Mouse (Mus musculus) Muller cell, postnatal 12 days (primary cell): ENCODE measurements around the gene Hap1.

Source experiments
- DNase-seq: peaks from one replicate; pipeline ENCODE4 v3.0.0-alpha.2; 2015; ENCODE audit errors: inconsistent ontology term

Gene Hap1

DNA sequence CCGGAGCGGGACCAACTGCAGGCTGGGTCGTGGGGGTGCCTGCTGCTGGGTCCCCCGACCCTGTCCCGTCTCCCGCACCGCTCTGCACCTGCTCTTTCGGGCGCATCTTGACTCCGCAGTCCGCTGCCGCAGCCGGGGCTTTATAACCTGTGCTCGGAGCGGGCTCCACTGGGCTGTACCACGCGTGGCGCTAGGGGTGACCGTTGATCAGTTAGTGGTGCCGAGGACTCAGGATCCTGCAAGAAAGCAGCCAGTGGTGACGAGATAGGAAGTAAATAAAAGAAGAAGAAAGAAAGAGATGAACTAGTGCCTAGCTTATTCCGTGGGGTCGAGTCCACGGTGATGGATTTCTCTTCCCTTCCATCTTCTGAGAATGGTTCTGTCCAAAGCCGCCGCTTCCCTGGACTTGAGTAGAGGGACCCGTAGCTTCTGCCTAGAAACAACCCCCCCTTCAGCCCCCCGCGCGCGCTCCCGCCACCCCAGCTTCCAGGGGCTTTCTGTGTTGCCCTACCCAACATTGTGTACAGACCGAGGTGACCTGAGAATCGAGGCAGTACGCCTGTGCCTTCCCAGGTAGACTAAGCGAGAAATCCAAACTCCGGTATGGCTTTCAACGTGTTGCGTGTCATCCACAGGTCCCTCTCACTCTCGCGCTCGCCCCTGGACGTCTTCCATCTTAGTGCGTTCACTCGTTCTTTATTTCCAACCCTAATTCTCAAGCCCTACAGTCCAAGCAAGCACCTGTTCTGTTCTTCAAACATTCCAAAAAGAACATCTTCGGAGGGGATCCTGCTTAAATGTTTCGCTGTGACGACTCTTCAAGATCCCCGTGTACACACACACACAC, at the start of gene Hap1:
Gene Hap1, minus strand, starts transcription at position 157 of the 847 bp plus-strand sequence.
- DNase-seq = peak; percentile 86

GRCm38 (mm10) chr11:100404456-100405074, 48.6 kb upstream of the Hap1 start:
- DNase-seq = no peak

DNA sequence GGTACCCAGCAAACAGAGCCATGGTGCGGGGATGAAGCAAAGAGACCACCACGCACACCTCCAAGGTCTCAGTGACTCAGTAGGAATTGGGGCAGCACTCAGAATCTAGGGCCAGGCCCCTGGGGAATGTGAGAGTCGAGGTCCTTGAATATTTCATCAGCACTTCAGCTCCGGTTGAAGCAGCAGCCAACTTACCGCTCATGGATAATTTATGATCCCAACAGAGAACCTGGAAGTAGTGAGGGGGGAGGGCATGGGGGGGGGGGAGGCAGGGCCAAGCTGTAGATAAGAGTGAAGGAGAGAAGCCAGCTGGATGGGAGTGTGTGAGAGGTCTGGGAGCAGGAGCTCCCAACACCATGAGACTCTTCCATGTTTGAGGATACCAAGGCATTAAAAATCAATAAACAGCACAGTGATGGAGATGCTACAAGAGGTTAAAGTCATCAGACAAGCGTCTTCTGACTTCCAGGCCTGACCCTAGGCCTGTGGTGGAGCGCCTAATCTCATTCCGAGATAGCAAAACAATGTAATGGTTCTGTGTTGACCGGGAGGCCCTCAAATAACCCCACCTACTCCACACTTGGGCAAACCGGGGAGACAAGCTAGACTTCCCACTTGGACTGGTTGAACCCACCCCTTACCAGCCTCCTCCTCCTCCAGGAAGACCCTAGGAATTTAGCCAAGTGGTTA, 47.7 kb upstream of the Hap1 start:
- no peak for DNase-seq

- DNase-seq = no peak
Observed at GRCm38 (mm10) chr11:100402682-100403081, 46.8 kb upstream of the Hap1 start.

DNA sequence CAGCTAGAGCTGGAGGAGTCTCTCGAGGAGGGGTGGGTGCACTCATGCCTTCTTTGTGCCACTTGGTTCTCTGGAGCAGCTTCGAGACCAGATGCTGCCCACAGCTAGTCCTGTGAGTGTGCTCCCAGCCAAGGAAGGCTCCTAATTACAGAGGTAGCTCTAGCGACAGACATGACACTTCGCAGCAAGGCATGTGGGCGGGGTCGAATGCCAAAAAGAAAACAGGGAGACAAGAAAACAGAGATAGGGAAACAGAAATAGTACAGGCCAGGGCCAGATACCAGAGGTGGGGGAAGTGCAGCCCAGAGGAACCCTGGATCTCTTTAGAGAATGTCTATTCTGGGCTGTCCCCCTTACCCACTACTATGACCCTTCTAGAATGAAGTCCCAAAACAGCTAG, 46.3 kb upstream of the Hap1 start:
- no peak for DNase-seq

DNA sequence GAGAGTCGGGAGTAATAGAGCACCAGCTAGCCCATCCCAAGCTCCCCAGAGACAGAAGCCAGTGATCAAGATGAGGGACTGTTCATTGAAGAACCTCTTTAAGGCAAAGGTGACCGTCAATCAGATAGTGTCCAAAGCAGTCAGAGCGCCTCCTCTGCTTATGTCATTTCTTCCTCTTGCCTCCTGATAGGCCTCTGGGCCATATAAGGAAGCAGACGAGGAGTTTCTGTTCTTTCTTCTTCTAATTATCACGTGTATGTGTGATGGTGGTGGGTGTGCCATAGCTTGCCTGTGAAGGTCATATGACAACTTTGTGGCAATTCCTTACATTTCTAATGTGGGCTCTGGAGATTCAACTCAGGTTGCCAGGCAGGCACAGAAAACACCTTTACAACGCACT, 44.9 kb upstream of the Hap1 start:
- no peak for DNase-seq

DNA sequence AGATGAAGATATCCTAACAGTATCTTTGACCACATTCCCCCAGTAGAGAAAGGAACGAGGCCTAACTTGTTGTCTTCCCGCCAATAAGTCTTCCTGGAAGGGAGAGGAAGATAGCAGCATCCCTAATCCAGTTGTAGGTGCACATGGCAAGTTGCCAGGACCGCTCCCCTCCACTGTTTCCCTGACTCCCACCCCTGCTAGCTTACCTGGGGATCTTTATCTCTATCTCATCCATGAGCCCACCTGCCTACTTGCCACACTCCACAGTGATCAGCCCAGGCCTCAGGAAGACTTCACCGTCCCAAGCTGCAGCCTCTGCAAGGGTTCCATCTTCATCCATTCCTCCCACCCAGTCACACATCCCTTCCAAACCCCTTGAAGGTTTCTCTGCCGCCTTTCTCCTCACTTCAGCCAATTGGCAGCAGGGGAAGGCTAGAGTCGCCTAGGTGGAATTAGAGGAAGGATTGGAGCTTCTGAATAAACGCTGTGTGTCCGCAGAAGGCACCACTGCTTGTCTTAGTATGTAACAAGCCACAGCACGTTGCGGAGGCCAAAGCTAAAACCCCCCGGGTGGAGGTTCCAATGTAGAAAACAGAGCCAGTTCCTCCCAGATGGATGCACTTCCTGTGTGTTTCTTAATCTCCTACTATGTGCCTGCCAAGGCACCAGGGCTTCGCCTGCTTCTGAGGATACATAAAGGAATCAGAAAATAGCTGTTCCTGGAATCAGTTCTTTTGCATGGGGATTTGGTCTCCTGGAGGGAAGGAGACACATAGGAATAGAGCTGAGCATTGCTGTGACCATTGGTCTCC, 44.0 kb upstream of the Hap1 start:
- no peak for DNase-seq

- DNase-seq = no peak
Observed at GRCm38 (mm10) chr11:100399320-100399719, 43.4 kb upstream of the Hap1 start.

DNA sequence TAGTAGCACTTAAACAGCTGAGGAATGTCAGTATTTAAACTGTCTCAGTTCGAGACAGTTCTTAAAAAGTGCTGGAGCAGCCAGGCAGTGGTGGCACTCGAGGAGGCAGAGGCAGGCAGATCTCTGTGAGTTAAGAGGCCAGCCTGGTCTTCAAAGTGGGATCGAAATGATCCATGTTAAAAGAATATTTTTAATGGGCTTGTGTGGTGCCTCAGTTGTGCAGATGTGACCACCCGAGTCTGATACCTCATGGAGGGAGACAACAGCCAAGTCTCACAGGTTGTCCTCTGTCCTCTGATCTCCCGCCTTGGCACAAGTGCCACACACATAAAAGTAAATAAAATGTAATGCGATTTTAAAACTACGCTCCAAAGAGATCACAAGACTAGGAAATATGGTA, 42.6 kb upstream of the Hap1 start:
- DNase-seq = no peak

DNA sequence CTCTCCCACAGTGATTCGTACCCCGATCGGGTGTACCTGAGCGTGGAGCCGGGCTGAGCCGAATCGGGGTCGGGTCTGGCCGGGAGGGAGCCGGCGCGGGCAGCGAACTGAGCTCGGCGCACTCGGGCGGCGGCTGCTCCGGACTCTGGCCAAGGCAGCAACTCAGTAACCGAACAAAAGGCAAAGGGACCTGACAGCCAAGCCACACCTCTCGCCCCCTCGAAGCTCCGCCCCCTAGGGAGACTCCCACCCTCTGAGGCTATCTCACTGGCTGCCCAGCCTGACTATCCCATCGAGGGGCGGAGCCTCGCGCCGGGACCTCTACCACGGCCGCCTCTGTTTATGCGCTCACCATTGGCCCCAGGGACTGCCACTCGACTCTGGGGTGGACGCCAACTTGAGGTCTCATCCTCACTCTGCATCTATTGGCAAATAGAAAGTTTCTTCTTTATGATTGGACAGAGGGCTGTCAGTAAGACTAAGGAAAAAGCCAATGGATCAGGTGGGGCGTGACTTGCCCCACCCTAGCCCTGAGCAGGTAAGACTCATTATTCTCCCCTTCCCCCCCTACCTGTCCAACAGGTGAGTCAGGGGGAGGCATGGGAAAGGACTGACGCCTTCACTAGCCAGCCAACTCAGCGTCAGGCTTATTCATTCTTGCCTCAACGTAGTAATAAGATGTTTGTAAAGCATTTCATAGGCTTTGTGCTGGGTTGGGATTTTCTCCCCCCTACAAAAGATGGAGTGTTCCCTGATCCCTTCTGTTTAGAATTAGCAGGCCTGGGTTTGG, 41.9 kb upstream of the Hap1 start, which contains the start of gene Jup:
Gene Jup, minus strand, starts transcription at position 164 of the 790 bp plus-strand sequence.
- DNase-seq = peak; percentile 100

GRCm38 (mm10) chr11:100396886-100397599, 41.1 kb upstream of the Hap1 start:
- DNase-seq = no peak

- peak; percentile 72 for DNase-seq
Observed at GRCm38 (mm10) chr11:100395861-100396631, 40.1 kb upstream of the Hap1 start.

DNA sequence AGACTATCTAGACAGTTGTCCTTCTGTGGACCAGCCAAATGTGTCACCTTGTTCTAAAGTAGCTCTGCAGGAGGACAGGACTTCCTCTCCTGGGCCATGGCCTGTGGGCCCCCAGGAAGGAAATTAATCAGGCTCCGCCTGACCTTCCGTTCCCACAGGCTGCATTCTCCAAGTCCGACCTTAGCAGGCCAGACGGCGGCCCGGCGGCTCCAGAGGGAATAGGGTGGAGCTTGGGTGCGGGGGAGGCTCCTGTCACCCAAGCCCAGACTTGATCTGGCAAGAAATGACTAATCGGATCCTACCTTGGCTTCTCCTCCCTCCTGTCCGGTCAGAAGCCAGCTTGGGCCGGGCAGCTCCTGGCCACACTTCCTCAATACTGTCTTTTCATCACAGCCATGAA, 39.3 kb upstream of the Hap1 start:
- peak; percentile 72 for DNase-seq

- DNase-seq = no peak
Observed at GRCm38 (mm10) chr11:100394353-100395074, 38.6 kb upstream of the Hap1 start.

DNA sequence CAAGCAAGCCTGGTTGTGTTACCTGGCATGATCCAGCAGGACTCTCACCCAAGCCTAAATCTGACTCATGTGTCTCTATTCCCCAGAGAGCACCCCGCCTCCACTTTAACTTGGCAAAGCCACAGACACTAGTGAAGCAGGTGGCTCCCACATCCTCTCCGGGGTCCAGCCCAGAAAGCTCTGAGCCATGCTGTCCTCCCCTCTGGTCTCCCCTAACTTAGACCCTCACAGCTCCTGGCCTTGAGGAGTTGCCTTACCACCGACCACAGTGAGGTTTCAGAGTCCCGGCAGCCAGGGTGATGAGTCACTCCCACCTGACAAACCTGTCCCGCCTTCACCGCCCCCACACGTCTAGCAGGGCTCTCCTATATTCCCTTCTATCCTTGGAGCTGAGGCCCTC, 37.8 kb upstream of the Hap1 start:
- DNase-seq = no peak

DNA sequence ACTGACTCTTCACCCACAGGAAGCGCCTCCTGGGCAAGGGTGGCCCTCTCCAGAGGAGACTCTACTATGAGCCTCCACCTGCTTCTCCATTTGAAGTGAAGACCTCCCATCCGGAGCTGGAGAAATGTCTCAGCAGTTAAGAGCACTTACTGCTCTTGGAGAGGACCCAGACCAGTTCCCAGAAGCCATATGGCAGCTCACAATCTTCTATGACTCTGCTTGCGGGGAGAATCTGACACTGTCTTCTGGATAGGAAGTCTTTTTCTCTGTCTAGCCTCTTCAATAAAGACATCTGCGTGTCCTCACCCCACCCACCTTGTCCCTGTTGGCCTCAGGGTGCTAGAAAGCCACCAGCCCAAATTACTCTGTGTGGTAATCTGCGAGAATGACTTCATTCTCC, 37.0 kb upstream of the Hap1 start:
- no peak for DNase-seq

DNA sequence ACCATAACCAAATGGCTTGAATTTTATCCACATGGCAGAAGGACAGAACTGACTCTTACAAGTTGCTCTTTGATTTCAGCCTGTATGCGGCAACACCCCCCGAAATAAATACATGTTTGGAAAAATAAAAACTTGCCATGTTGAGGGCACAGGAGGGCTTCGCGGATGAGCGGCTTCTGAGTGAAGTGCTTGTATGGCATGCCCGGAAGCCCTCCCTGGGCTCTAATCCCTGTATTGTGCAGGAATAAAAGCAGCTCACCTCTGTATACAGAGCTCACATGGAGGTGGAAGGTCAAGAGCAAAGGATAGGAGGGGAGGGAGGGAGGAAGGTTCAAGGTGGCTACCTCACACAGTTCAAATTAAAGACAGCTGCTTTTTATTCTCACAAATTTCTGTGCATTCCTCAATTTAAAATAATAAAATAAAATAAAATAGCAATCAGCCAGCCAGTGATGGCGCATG, 36.0 kb upstream of the Hap1 start:
- no peak for DNase-seq

GRCm38 (mm10) chr11:100391081-100391883, 35.4 kb upstream of the Hap1 start:
- peak; percentile 81 for DNase-seq
